In the genomic region with DNA sequence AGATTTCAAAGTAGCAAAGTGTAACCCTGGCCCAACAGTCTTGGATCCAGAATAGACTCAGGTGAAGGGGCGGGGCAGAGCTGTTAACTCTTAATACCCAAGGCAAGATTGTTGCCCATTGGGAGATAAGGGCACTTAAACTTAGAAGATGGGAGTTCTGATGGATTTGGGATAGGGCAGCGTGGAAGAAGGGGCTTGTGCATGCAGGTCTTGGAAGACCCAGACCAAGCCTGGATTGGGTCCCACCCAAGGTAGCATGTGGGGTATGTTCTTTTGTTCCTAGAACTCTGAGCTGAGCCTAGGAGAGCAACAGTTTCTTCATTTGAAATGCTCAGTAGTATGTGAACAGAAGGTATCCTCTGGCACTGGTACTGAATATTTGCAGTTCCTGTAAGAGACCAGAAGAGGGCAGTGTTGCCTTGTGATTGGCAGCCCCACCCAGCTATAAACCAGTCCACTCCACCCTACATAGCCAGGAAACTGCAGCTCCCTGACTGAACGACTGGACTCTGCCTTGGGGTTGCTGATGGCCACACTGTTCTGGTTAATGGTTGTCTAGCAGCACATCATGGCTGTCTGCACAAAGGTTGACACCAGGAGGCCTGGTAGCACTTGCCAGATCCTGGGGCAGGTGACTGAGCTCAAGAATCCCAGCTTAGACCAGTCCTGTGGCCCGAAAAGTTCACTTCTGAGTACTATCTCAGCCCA, we compare ENCODE assay signal across 8 mouse cellular contexts. TPM values are rescaled to one million over a fixed set of nuclear protein-coding genes. Genes with fewer than 3 reads are reported as not detected.
DNase-seq lines count a peak whose midpoint lies in the region; ATAC-seq lines count a peak whose summit lies in the region.

No protein-coding gene starts in this region.

- peaks cover 30% of the 10 kb centered on the region for H3K4me1 ChIP-seq in midbrain, embryonic 11.5 days (ENCODE audit: control insufficient read depth, insufficient read depth, low read length)
- H3K4me1 ChIP-seq in midbrain, embryonic 15.5 days: peaks cover 51% of the 10 kb centered on the region
- H3K4me1 ChIP-seq in forebrain, embryonic 13.5 days: peaks cover 51% of the 10 kb centered on the region

- H3K4me3 ChIP-seq in midbrain, embryonic 11.5 days (ENCODE audit: low read depth, low read length): no peak overlapping the region
- no peak overlapping the region for H3K4me3 ChIP-seq in midbrain, embryonic 15.5 days
- H3K4me3 ChIP-seq in forebrain, embryonic 13.5 days: no peak overlapping the region; the same call in 1 of the 2 replicates

- no peaks in the 10 kb centered on the region for H3K27me3 ChIP-seq in midbrain, embryonic 11.5 days (ENCODE audit: control insufficient read depth, insufficient read depth, low read length)
- no peaks in the 10 kb centered on the region for H3K27me3 ChIP-seq in midbrain, embryonic 15.5 days (replicated peaks)
- H3K27me3 ChIP-seq in forebrain, embryonic 13.5 days: no peaks in the 10 kb centered on the region

- H3K27ac ChIP-seq in midbrain, embryonic 11.5 days (ENCODE audit: low read depth, low read length): no peak overlapping the region
- no peak overlapping the region for H3K27ac ChIP-seq in midbrain, embryonic 15.5 days
- no peak overlapping the region for H3K27ac ChIP-seq in forebrain, embryonic 13.5 days

- DNase-seq in midbrain, embryonic 11.5 days (ENCODE audit: low spot score, missing footprints): peak; percentile 96
- DNase-seq in layer of hippocampus, adult 9-11 months: peak; percentile 73
- DNase-seq in lung, postnatal 10 days: peak; percentile 85
- DNase-seq in skeletal muscle tissue, adult 2 months (ENCODE audit: low read depth, low spot score): peak; percentile 85

- no peak overlapping the region for H3K9ac ChIP-seq in midbrain, embryonic 11.5 days (ENCODE audit: low read length)
- H3K9ac ChIP-seq in midbrain, embryonic 15.5 days: no peak overlapping the region
- no peak overlapping the region for H3K9ac ChIP-seq in forebrain, embryonic 13.5 days

- WGBS in midbrain, embryonic 11.5 days: 65% methylated on average over 4 of the region's 4 CpGs
- WGBS in midbrain, embryonic 15.5 days: 62% methylated on average over 4 of the region's 4 CpGs
- WGBS in forebrain, embryonic 13.5 days: 65% methylated on average over 4 of the region's 4 CpGs

- no peak for ATAC-seq in midbrain, embryonic 11.5 days (ENCODE audit: low FRiP score)
- no peak for ATAC-seq in midbrain, embryonic 15.5 days (replicated peaks)
- ATAC-seq in cerebellum, adult (ENCODE audit: insufficient number of reproducible peaks, low FRiP score, low TSS enrichment): 0 out of 2 replicates have a peak, but pooled peaks have one; percentile 28
- peak; percentile 31 for ATAC-seq in forebrain, embryonic 13.5 days
- peak; percentile 45 to 61; a peak in 2 of 4 replicates for ATAC-seq in hematopoietic stem cell, adult 5-6 weeks (replicated peaks in 1 of 2; ENCODE audit: insufficient read depth in 1 of 2, low FRiP score in 2 of 2, low TSS enrichment in 1 of 2, low read depth in 1 of 2, poor library complexity in 2 of 2, severe bottlenecking in 2 of 2)

- peaks cover 22% of the 10 kb centered on the region for H3K36me3 ChIP-seq in midbrain, embryonic 11.5 days (ENCODE audit: control insufficient read depth, insufficient read depth, low read length)
- peaks cover 14% of the 10 kb centered on the region for H3K36me3 ChIP-seq in midbrain, embryonic 15.5 days (replicated peaks)
- H3K36me3 ChIP-seq in forebrain, embryonic 13.5 days (ENCODE audit: poor library complexity, severe bottlenecking): peaks cover 39% of the 10 kb centered on the region

- no peaks in the 10 kb centered on the region for H3K9me3 ChIP-seq in midbrain, embryonic 11.5 days (ENCODE audit: control insufficient read depth, low read length)
- no peaks in the 10 kb centered on the region for H3K9me3 ChIP-seq in midbrain, embryonic 15.5 days
- no peaks in the 10 kb centered on the region for H3K9me3 ChIP-seq in forebrain, embryonic 13.5 days (replicated peaks)

- H3K4me2 ChIP-seq in midbrain, embryonic 11.5 days: no peak overlapping the region
- H3K4me2 ChIP-seq in midbrain, embryonic 15.5 days: no peak overlapping the region
- H3K4me2 ChIP-seq in forebrain, embryonic 13.5 days: no peak overlapping the region

RNA-seq across cellular contexts. Expression of a gene that starts 2.4 kb away (rescaled TPM):
- 30.0 and 38.7 TPM in 2 replicates for polyA plus RNA-seq in midbrain, embryonic 11.5 days (2014; fragmentation: Nextera tagmentation; extraction: Ambion mirVana)
- polyA plus RNA-seq in midbrain, embryonic 15.5 days (2015; fragmentation: Nextera tagmentation; extraction: Ambion mirVana): 28.6 and 29.2 TPM in 2 replicates
- polyA plus RNA-seq in forebrain, embryonic 13.5 days (2015; fragmentation: Nextera tagmentation; extraction: Ambion mirVana): 31.1 and 41.9 TPM in 2 replicates
- total RNA-seq in hematopoietic stem cell, adult 5-6 weeks (2017): 10.8 and 11.4 TPM in 2 replicates

RNA-seq across cellular contexts. Expression of a gene that starts 4.8 kb away (rescaled TPM):
- polyA plus RNA-seq in midbrain, embryonic 11.5 days (2014; fragmentation: Nextera tagmentation; extraction: Ambion mirVana): 137 and 152 TPM in 2 replicates
- 112 and 115 TPM in 2 replicates for polyA plus RNA-seq in midbrain, embryonic 15.5 days (2015; fragmentation: Nextera tagmentation; extraction: Ambion mirVana)
- polyA plus RNA-seq in forebrain, embryonic 13.5 days (2015; fragmentation: Nextera tagmentation; extraction: Ambion mirVana): 127 TPM in 2 replicates
- 63.4 and 112 TPM in 2 replicates for total RNA-seq in hematopoietic stem cell, adult 5-6 weeks (2017)

RNA-seq across cellular contexts. Expression of a gene that starts 21.8 kb away (rescaled TPM):
- polyA plus RNA-seq in midbrain, embryonic 11.5 days (2014; fragmentation: Nextera tagmentation; extraction: Ambion mirVana): 48.0 and 53.0 TPM in 2 replicates
- 63.0 and 64.1 TPM in 2 replicates for polyA plus RNA-seq in midbrain, embryonic 15.5 days (2015; fragmentation: Nextera tagmentation; extraction: Ambion mirVana)
- polyA plus RNA-seq in forebrain, embryonic 13.5 days (2015; fragmentation: Nextera tagmentation; extraction: Ambion mirVana): 49.8 and 56.5 TPM in 2 replicates
- total RNA-seq in hematopoietic stem cell, adult 5-6 weeks (2017): 12.8 and 24.0 TPM in 2 replicates

RNA-seq across cellular contexts. Expression of a gene that starts 31.3 kb away (rescaled TPM):
- polyA plus RNA-seq in midbrain, embryonic 11.5 days (2014; fragmentation: Nextera tagmentation; extraction: Ambion mirVana): 25.4 and 25.6 TPM in 2 replicates
- 27.9 and 28.1 TPM in 2 replicates for polyA plus RNA-seq in midbrain, embryonic 15.5 days (2015; fragmentation: Nextera tagmentation; extraction: Ambion mirVana)
- 30.9 and 31.3 TPM in 2 replicates for polyA plus RNA-seq in forebrain, embryonic 13.5 days (2015; fragmentation: Nextera tagmentation; extraction: Ambion mirVana)
- total RNA-seq in hematopoietic stem cell, adult 5-6 weeks (2017): 58.3 and 96.4 TPM in 2 replicates

RNA-seq across cellular contexts. Expression of a gene that starts 31.3 kb away (rescaled TPM):
- polyA plus RNA-seq in midbrain, embryonic 11.5 days (2014; fragmentation: Nextera tagmentation; extraction: Ambion mirVana): 10.4 and 11.5 TPM in 2 replicates
- 9.8 and 11.4 TPM in 2 replicates for polyA plus RNA-seq in midbrain, embryonic 15.5 days (2015; fragmentation: Nextera tagmentation; extraction: Ambion mirVana)
- 9.2 and 10.7 TPM in 2 replicates for polyA plus RNA-seq in forebrain, embryonic 13.5 days (2015; fragmentation: Nextera tagmentation; extraction: Ambion mirVana)
- total RNA-seq in hematopoietic stem cell, adult 5-6 weeks (2017): 10.2 and 12.0 TPM in 2 replicates

Comparison
In these comparisons a context has a peak if more than half of its experiments do, and no peak if none do; other contexts are left out.
1. ATAC-seq: peak in cerebellum, adult (single experiment), forebrain, embryonic 13.5 days (single experiment) and hematopoietic stem cell, adult 5-6 weeks (2 of 2); none in midbrain, embryonic 11.5 days (single experiment) and midbrain, embryonic 15.5 days (single experiment).
2. Peak in every context shown above with its lines, with median percentiles within 50 percentile points of each other: DNase-seq.